Mouse (Mus musculus) hindbrain, embryonic 15.5 days (tissue): ENCODE measurements around the gene Zfp536. TPM values are rescaled to one million over a fixed set of nuclear protein-coding genes. Genes with fewer than 3 reads are reported as not detected.
"Not testable (repeated sequence)": the region's sequence is repeated elsewhere in the genome, so short reads cannot be mapped to it uniquely, and the experiment has no call there.

Source experiments
- ATAC-seq: fragments of 200-750 bp; cut with Nextera tagmentation; 2 replicates; pipeline ENCODE4 v1.8.0; 2017; ENCODE audit warnings: low read depth, moderate number of reproducible peaks, moderate TSS enrichment; ENCODE audit not compliant: low FRiP score
- H3K27ac ChIP-seq: fragments of 300-500 bp; sonication (generic); replicated peaks from 2 replicates; pipeline ENCODE4 v1.5.1; 2015; ENCODE audit warnings: mild to moderate bottlenecking, inconsistent platforms
- H3K27me3 ChIP-seq: fragments of 300-500 bp; sonication (generic); 2 replicates; pipeline ENCODE4 v1.6.1; 2015; ENCODE audit warnings: control low read depth, inconsistent platforms
- H3K36me3 ChIP-seq: fragments of 300-500 bp; sonication (generic); 2 replicates; pipeline ENCODE4 v1.6.1; 2015; ENCODE audit warnings: control low read depth, inconsistent platforms
- H3K4me1 ChIP-seq: fragments of 300-500 bp; sonication (generic); replicated peaks from 2 replicates; pipeline ENCODE4 v1.6.1; 2015; ENCODE audit warnings: control low read depth, inconsistent platforms
- H3K4me2 ChIP-seq: fragments of 300-500 bp; sonication (generic); 2 replicates; pipeline ENCODE4 v1.6.1; 2015; ENCODE audit warnings: moderate library complexity, mild to moderate bottlenecking, inconsistent platforms
- H3K4me3 ChIP-seq: fragments of 300-500 bp; sonication (generic); 2 replicates; pipeline ENCODE4 v1.5.1; 2015; ENCODE audit warnings: mild to moderate bottlenecking, inconsistent platforms
- H3K9ac ChIP-seq: fragments of 300-500 bp; sonication (generic); 2 replicates; pipeline ENCODE4 v1.6.1; 2015; ENCODE audit warnings: inconsistent platforms
- H3K9me3 ChIP-seq: fragments of 300-500 bp; sonication (generic); 2 replicates; pipeline ENCODE4 v1.6.1; 2016; ENCODE audit warnings: control low read depth, inconsistent platforms
- WGBS: fragments of 180-500 bp; shearing (Covaris S2); methylation state at CpG from one replicate; pipeline ENCODE4 v1.1.7; 2015; 5-methylcytosine and 5-hydroxymethylcytosine counted together
- polyA plus RNA-seq: library from polyadenylated mRNA; unstranded; fragments of >200 nt; fragmentation: Nextera tagmentation; extraction: Ambion mirVana; gene quantifications from 2 replicates; pipeline ENCODE4 v1.2.1, GENCODE M21; 2015

Zfp536 gene
- polyA plus RNA-seq, 1 experiment from 2014 or later, result 36.0 TPM

- 53% methylated on average over 15 of the region's 15 CpGs for WGBS
- ATAC-seq, result no peak
Measured at GRCm38 (mm10) chr7:37718671-37719402, 54.6 kb downstream of the Zfp536 start.

GRCm38 (mm10) chr7:37717071-37717470, 56.4 kb downstream of the Zfp536 start:
- ATAC-seq, result no peak
- 83% methylated on average over 7 of the region's 7 CpGs for WGBS

More at GRCm38 (mm10) chr7:37718671-37719402, 54.6 kb downstream of the Zfp536 start:
- no peaks in the 10 kb centered on the region for H3K9me3 ChIP-seq
- peaks cover 44% of the 10 kb centered on the region for H3K4me1 ChIP-seq
- no peak overlapping the region for H3K9ac ChIP-seq
- peak overlapping the region; percentile 17; the same call in 1 of the 2 replicates for H3K4me2 ChIP-seq
- H3K4me3 ChIP-seq, result no peak overlapping the region
- H3K27ac ChIP-seq, result 0 out of 2 replicates have a peak overlapping the region, but pooled peaks have one; percentile 12
- no peaks in the 10 kb centered on the region for H3K27me3 ChIP-seq
- H3K36me3 ChIP-seq, result no peaks in the 10 kb centered on the region

GRCm38 (mm10) chr7:37716626-37717025, 56.8 kb downstream of the Zfp536 start:
- no peak for ATAC-seq
- 78% methylated on average over 7 of the region's 7 CpGs for WGBS
- no peaks in the 10 kb centered on the region for H3K27me3 ChIP-seq
- no peaks in the 10 kb centered on the region for H3K36me3 ChIP-seq
- no peak overlapping the region for H3K4me2 ChIP-seq
- peaks cover 30% of the 10 kb centered on the region for H3K4me1 ChIP-seq
- H3K9me3 ChIP-seq, result no peaks in the 10 kb centered on the region
- no peak overlapping the region for H3K9ac ChIP-seq
- H3K4me3 ChIP-seq, result no peak overlapping the region
- H3K27ac ChIP-seq, result no peak overlapping the region

More at GRCm38 (mm10) chr7:37717071-37717470, 56.4 kb downstream of the Zfp536 start:
- H3K4me3 ChIP-seq, result no peak overlapping the region
- H3K9me3 ChIP-seq, result no peaks in the 10 kb centered on the region
- H3K27ac ChIP-seq, result no peak overlapping the region
- H3K27me3 ChIP-seq, result no peaks in the 10 kb centered on the region
- no peak overlapping the region for H3K9ac ChIP-seq
- H3K36me3 ChIP-seq, result no peaks in the 10 kb centered on the region
- peaks cover 32% of the 10 kb centered on the region for H3K4me1 ChIP-seq
- H3K4me2 ChIP-seq, result no peak overlapping the region

GRCm38 (mm10) chr7:37704464-37704863, 69.0 kb downstream of the Zfp536 start:
- no peaks in the 10 kb centered on the region for H3K36me3 ChIP-seq
- no peak overlapping the region for H3K27ac ChIP-seq
- no peaks in the 10 kb centered on the region for H3K27me3 ChIP-seq
- no peak overlapping the region for H3K4me3 ChIP-seq
- no peaks in the 10 kb centered on the region for H3K9me3 ChIP-seq
- H3K9ac ChIP-seq, result no peak overlapping the region
- no peak overlapping the region for H3K4me2 ChIP-seq
- peaks cover 8% of the 10 kb centered on the region; the same call in 1 of the 2 replicates for H3K4me1 ChIP-seq
- ATAC-seq, result 0 out of 2 replicates have a peak, but pooled peaks have one; percentile 42
- WGBS, result 73% methylated on average over 9 of the region's 9 CpGs

- ATAC-seq, H3K4me2 ChIP-seq, H3K9ac ChIP-seq, H3K4me3 ChIP-seq, H3K27ac ChIP-seq, H3K9me3 ChIP-seq, H3K27me3 ChIP-seq, H3K36me3 ChIP-seq: not testable (repeated sequence)
- 93% methylated on average over 3 of the region's 3 CpGs for WGBS
- H3K4me1 ChIP-seq, result peaks cover 19% of the 10 kb centered on the region
Measured at GRCm38 (mm10) chr7:37697378-37697777, 76.1 kb downstream of the Zfp536 start.

- Histone ChIP-seq H3K36me3 (no peaks in the 10 kb centered on the region), H3K4me3 (no peak overlapping the region), H3K9me3 (no peaks in the 10 kb centered on the region), H3K9ac (no peak overlapping the region), H3K4me1 (peaks cover 24% of the 10 kb centered on the region), H3K4me2 (no peak overlapping the region), H3K27me3 (no peaks in the 10 kb centered on the region), H3K27ac (no peak overlapping the region)
- WGBS, result 35% methylated on average over 5 of the region's 5 CpGs
- no peak for ATAC-seq
Measured at GRCm38 (mm10) chr7:37695066-37695465, 78.4 kb downstream of the Zfp536 start.

- no peak for ATAC-seq
- Histone ChIP-seq H3K27ac (peak overlapping the region; percentile 72), H3K36me3 (no peaks in the 10 kb centered on the region), H3K4me1 (peaks cover 35% of the 10 kb centered on the region), H3K9ac (no peak overlapping the region), H3K4me3 (no peak overlapping the region), H3K27me3 (no peaks in the 10 kb centered on the region), H3K4me2 (peak overlapping the region; percentile 48), H3K9me3 (no peaks in the 10 kb centered on the region)
- WGBS, result 28% methylated on average over 10 of the region's 10 CpGs
Measured at GRCm38 (mm10) chr7:37690606-37691005, 82.8 kb downstream of the Zfp536 start.

- H3K4me2 ChIP-seq, result peak overlapping the region; percentile 48
- ATAC-seq, result no peak
- 9% methylated on average over 23 of the region's 23 CpGs for WGBS
- H3K27ac ChIP-seq, result peak overlapping the region; percentile 72
- no peaks in the 10 kb centered on the region for H3K9me3 ChIP-seq
- peaks cover 30% of the 10 kb centered on the region for H3K4me1 ChIP-seq
- H3K27me3 ChIP-seq, result no peaks in the 10 kb centered on the region
- 0 out of 2 replicates have a peak overlapping the region, but pooled peaks have one; percentile 3 for H3K4me3 ChIP-seq
- H3K9ac ChIP-seq, result 0 out of 2 replicates have a peak overlapping the region, but pooled peaks have one; percentile 15
- no peaks in the 10 kb centered on the region for H3K36me3 ChIP-seq
Measured at GRCm38 (mm10) chr7:37689561-37690305, 83.7 kb downstream of the Zfp536 start.

- Histone ChIP-seq H3K4me2 (peak overlapping the region; percentile 48), H3K9ac (no peak overlapping the region), H3K4me3 (no peak overlapping the region), H3K27me3 (no peaks in the 10 kb centered on the region), H3K4me1 (peaks cover 25% of the 10 kb centered on the region), H3K9me3 (no peaks in the 10 kb centered on the region), H3K36me3 (no peaks in the 10 kb centered on the region), H3K27ac (peak overlapping the region; percentile 55)
- 19% methylated on average over 11 of the region's 11 CpGs for WGBS
- peak; percentile 19; the same call in 1 of the 2 replicates for ATAC-seq
Measured at GRCm38 (mm10) chr7:37689107-37689511, 84.3 kb downstream of the Zfp536 start.

- Histone ChIP-seq H3K36me3 (no peaks in the 10 kb centered on the region), H3K4me3 (no peak overlapping the region), H3K9me3 (no peaks in the 10 kb centered on the region), H3K4me2 (no peak overlapping the region), H3K4me1 (peaks cover 25% of the 10 kb centered on the region), H3K27ac (no peak overlapping the region), H3K9ac (no peak overlapping the region), H3K27me3 (no peaks in the 10 kb centered on the region)
- WGBS, result 94% methylated on average over 2 of the region's 2 CpGs
- ATAC-seq, result no peak
Measured at GRCm38 (mm10) chr7:37686366-37686765, 87.1 kb downstream of the Zfp536 start.

GRCm38 (mm10) chr7:37685247-37685646, 88.2 kb downstream of the Zfp536 start:
- Histone ChIP-seq H3K27ac (no peak overlapping the region), H3K9ac (no peak overlapping the region), H3K36me3 (no peaks in the 10 kb centered on the region), H3K4me1 (peaks cover 16% of the 10 kb centered on the region), H3K9me3 (no peaks in the 10 kb centered on the region), H3K4me2 (no peak overlapping the region), H3K4me3 (no peak overlapping the region), H3K27me3 (no peaks in the 10 kb centered on the region)
- 77% methylated on average over 3 of the region's 3 CpGs for WGBS
- ATAC-seq, result no peak

GRCm38 (mm10) chr7:37681335-37681734, 92.1 kb downstream of the Zfp536 start:
- Histone ChIP-seq H3K27ac (no peak overlapping the region), H3K36me3 (no peaks in the 10 kb centered on the region), H3K4me3 (no peak overlapping the region), H3K4me2 (no peak overlapping the region), H3K9ac (no peak overlapping the region), H3K27me3 (no peaks in the 10 kb centered on the region), H3K9me3 (no peaks in the 10 kb centered on the region), H3K4me1 (no peaks in the 10 kb centered on the region)
- no peak for ATAC-seq
- WGBS, result 57% methylated on average over 3 of the region's 3 CpGs
